Mouse (Mus musculus): Measurements from ENCODE around the gene Junb. TPM values are rescaled to one million over a fixed set of nuclear protein-coding genes. Genes with fewer than 3 reads are reported as not detected.

Junb gene
- total and polyA plus RNA-seq, 2 experiments = 12.3 to 29.5 TPM

DNA sequence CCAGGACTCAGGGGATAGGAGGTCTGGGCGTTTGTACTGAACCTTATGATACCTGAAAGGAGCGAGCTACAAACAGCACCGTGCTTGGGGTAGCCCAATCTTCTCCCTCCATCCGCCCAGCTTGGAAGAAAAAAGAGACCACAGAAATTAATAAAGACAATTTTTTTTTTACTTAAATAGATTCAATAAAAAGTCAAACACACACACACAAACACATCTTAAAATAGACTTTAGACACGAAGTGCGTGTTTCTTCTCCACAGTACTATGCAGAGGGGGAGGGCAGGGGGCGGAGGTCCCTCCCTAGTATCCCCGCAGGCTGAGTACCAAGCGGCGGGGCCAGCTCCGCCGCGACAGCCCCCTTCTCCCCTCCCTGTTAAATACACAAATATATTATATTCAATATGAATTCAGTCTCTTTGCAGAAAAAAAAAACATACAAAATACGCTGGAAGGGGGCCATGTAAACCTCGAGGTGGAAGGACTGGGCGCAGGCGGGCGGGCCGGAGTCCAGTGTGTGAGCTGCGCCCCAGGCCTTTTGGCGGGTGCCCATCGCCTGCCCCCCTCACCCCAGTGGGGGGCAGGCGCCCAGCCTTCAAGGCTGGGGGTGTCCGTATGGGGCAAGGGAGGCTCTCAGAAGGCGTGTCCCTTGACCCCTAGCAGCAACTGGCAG, 1.6 kb downstream of the Junb start:
- no peak for TF ChIP-seq CTCF (IDR thresholded peaks at IDR 0.05; ENCODE audit: low read depth, low read length)
- 0 out of 2 replicates have a peak, but pooled peaks have one; percentile 12 for TF ChIP-seq POLR2A (IDR thresholded peaks at IDR 0.05; ENCODE audit: extremely low read depth, insufficient read depth, low read length)
- Histone ChIP-seq H3K36me3 (ENCODE audit: control insufficient read depth, insufficient read depth, low read length) (no peaks in the 10 kb centered on the region; the same call in 1 of the 2 replicates), H3K4me1 (ENCODE audit: control insufficient read depth, insufficient read depth, low read length) (peaks cover 26% of the 10 kb centered on the region), H3K4me3 (ENCODE audit: insufficient read depth, low read depth, low read length) (peak overlapping the region; percentile 93), H3K27ac (replicated peaks; ENCODE audit: insufficient read depth, low read depth, low read length) (peak overlapping the region; percentile 83), H3K79me2 (ENCODE audit: control insufficient read depth, insufficient read depth, low read length) (peaks cover 10% of the 10 kb centered on the region; the same call in 1 of the 2 replicates), H3K9ac (ENCODE audit: low read depth, low read length) (peak overlapping the region; percentile 92), H3K27me3 (ENCODE audit: control insufficient read depth, insufficient read depth, low read length) (no peaks in the 10 kb centered on the region)
- no peak for DNase-seq (ENCODE audit: extremely low read depth, low read depth, low spot score)
- WGBS = under 1% methylated on average over 25 of the region's 25 CpGs

DNA sequence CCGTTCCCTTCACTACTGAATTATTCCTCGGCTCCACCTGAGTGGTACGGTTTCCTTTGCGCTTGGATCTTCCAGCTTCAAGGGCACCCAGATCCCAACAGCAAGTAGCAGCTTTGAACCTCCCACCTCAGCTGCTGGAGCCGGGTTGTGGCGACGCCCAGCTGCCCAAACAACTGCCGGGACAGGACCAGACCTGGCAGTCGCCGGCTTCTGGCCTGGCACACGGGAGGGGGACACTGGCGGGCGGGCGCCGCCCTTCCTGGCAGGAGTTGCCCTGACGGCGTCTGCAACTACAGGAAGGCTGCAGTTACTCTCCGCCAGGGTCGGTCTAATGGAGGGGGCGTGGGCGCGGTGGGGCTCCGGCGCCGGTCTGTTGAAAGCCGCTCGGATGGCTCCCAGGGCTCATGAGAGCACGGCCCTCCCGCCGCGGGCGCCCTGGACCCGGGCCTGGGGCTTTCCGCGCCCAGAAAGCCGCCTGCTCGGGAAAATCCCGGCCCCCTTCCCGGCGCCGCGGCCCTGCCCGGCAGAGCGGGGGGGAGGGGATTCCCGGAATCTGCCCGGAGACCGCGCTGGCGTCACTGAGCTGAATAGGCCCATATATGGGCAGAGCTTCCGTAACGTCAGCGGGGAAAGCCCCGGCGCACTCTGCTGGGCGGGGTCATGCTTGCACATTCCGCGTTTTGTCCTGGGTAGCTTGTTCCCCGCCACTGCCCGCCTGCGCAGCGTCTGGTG, 2.3 kb downstream of the Junb start:
- TF ChIP-seq CTCF (IDR thresholded peaks at IDR 0.05; ENCODE audit: low read depth, low read length) (no peak), POLR2A (IDR thresholded peaks at IDR 0.05; ENCODE audit: extremely low read depth, insufficient read depth, low read length) (peak; percentile 59; the same call in 1 of the 2 replicates)
- peaks cover 10% of the 10 kb centered on the region; the same call in 1 of the 2 replicates for H3K79me2 ChIP-seq (ENCODE audit: control insufficient read depth, insufficient read depth, low read length)
- peak; percentile 86 for DNase-seq (ENCODE audit: extremely low read depth, low read depth, low spot score)
- WGBS = under 1% methylated on average over 61 of the region's 61 CpGs
- no peaks in the 10 kb centered on the region for H3K27me3 ChIP-seq (ENCODE audit: control insufficient read depth, insufficient read depth, low read length)
- H3K36me3 ChIP-seq (ENCODE audit: control insufficient read depth, insufficient read depth, low read length) = peaks cover 3% of the 10 kb centered on the region
- H3K4me1 ChIP-seq (ENCODE audit: control insufficient read depth, insufficient read depth, low read length) = peaks cover 24% of the 10 kb centered on the region
- peak overlapping the region; percentile 92 for H3K9ac ChIP-seq (ENCODE audit: low read depth, low read length)
- peak overlapping the region; percentile 84 for H3K27ac ChIP-seq (replicated peaks; ENCODE audit: insufficient read depth, low read depth, low read length)
- H3K4me3 ChIP-seq (ENCODE audit: insufficient read depth, low read depth, low read length) = peak overlapping the region; percentile 93

DNA sequence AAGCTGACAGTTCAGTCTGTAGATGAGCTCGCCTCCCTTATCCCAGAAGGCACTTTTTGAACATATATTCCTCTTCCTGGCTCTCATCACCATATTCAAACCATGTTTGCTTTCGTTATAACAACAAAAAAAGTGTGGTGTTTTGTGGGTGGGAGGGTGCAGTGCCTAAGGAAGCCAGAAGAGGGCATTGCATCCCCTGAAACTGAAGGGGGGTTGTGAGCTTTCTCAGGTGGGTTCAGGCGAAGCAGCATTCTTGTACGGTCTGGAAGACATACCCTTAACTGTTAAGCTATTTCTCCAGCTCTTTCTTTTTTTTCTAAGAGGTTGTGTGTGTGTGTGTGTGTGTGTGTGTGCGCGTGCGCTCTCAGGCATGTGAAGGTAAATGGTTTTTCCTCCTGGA, 3.1 kb downstream of the Junb start:
- DNase-seq (ENCODE audit: extremely low read depth, low read depth, low spot score) = peak; percentile 39
- 26% methylated on average over 7 of the region's 7 CpGs for WGBS
- Histone ChIP-seq H3K9ac (ENCODE audit: low read depth, low read length) (peak overlapping the region; percentile 68), H3K27me3 (ENCODE audit: control insufficient read depth, insufficient read depth, low read length) (no peaks in the 10 kb centered on the region), H3K4me3 (ENCODE audit: insufficient read depth, low read depth, low read length) (no peak overlapping the region; the same call in 1 of the 2 replicates), H3K79me2 (ENCODE audit: control insufficient read depth, insufficient read depth, low read length) (peaks cover 10% of the 10 kb centered on the region; the same call in 1 of the 2 replicates), H3K27ac (replicated peaks; ENCODE audit: insufficient read depth, low read depth, low read length) (peak overlapping the region; percentile 84), H3K36me3 (ENCODE audit: control insufficient read depth, insufficient read depth, low read length) (peaks cover 3% of the 10 kb centered on the region), H3K4me1 (ENCODE audit: control insufficient read depth, insufficient read depth, low read length) (peaks cover 18% of the 10 kb centered on the region)
- peak; percentile 78 for TF ChIP-seq CTCF (IDR thresholded peaks at IDR 0.05; ENCODE audit: low read depth, low read length)
- no peak for TF ChIP-seq POLR2A (IDR thresholded peaks at IDR 0.05; ENCODE audit: extremely low read depth, insufficient read depth, low read length)

DNA sequence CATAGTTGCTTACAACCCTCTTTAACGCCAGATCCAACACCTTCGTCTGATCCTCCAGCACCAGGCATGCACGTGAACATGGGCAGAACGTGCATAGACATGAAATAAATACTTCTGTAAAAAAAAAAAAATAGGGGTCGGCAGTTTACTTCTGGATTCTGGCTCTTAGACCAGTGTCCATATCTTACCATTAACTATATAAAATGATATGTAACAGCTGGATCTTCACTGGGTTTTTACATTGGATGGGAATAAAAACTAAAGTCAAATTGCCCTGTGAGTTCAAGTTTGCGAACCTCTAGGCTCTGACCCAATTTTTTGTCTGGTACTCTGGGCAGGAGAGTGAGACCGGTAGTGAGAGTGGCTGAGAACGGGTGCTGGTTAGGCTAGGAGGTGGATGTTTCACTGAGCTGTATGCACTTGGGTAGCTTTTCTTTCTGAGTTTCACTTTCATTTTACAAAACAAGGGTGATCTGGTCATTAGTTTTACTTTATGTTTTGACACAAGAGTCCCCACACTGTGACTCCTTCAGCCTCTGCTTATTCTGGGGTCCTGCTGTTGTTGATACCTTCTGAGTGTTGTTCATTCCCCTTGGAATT, 3.9 kb downstream of the Junb start:
- H3K4me1 ChIP-seq (ENCODE audit: control insufficient read depth, insufficient read depth, low read length) = peaks cover 22% of the 10 kb centered on the region
- H3K9ac ChIP-seq (ENCODE audit: low read depth, low read length) = no peak overlapping the region
- 39% methylated on average over 8 of the region's 8 CpGs for WGBS
- no peak overlapping the region for H3K4me3 ChIP-seq (ENCODE audit: insufficient read depth, low read depth, low read length)
- H3K79me2 ChIP-seq (ENCODE audit: control insufficient read depth, insufficient read depth, low read length) = peaks cover 10% of the 10 kb centered on the region; the same call in 1 of the 2 replicates
- DNase-seq (ENCODE audit: extremely low read depth, low read depth, low spot score) = no peak
- H3K36me3 ChIP-seq (ENCODE audit: control insufficient read depth, insufficient read depth, low read length) = peaks cover 3% of the 10 kb centered on the region
- TF ChIP-seq CTCF (IDR thresholded peaks at IDR 0.05; ENCODE audit: low read depth, low read length) = no peak
- TF ChIP-seq POLR2A (IDR thresholded peaks at IDR 0.05; ENCODE audit: extremely low read depth, insufficient read depth, low read length) = no peak
- peak overlapping the region; percentile 61 for H3K27ac ChIP-seq (replicated peaks; ENCODE audit: insufficient read depth, low read depth, low read length)
- no peaks in the 10 kb centered on the region for H3K27me3 ChIP-seq (ENCODE audit: control insufficient read depth, insufficient read depth, low read length)

DNA sequence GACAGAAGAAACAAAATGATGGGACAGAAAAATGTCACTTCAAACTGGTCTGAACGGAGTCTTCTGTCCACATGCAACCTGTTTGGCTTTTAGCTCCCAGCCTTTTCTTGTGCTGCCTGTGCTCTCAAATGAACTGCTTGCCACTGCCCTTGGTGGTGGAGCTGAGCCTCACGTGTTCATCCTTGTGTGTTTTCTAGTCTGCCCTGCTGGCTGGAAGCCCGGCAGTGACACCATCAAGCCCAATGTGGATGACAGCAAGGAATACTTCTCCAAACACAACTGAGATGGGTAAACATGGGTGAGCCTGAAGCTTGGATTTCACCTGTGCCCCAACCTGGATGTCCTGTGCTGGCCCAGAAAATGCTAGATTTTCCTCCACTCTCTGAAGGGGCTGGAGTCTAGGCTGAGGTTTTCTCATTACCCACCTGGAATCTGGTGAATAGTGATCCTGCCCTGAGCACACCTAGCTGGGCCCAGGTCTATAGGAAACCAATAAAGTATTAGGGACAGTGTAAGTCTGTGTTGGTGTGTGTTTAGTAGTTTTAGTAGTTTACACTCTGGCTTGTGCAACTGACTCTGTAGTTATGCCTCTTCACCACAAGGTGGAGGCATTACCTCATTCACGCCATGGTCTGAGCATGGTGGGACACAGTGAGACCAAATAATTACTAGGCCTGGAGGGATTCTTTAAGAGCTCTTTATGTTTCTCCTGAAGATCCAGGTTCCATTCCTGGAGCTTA, 4.5 kb downstream of the Junb start:
- Histone ChIP-seq H3K27ac (replicated peaks; ENCODE audit: insufficient read depth, low read depth, low read length) (peak overlapping the region; percentile 61), H3K36me3 (ENCODE audit: control insufficient read depth, insufficient read depth, low read length) (peaks cover 3% of the 10 kb centered on the region), H3K79me2 (ENCODE audit: control insufficient read depth, insufficient read depth, low read length) (peaks cover 10% of the 10 kb centered on the region; the same call in 1 of the 2 replicates), H3K4me1 (ENCODE audit: control insufficient read depth, insufficient read depth, low read length) (peaks cover 22% of the 10 kb centered on the region), H3K4me3 (ENCODE audit: insufficient read depth, low read depth, low read length) (no peak overlapping the region), H3K27me3 (ENCODE audit: control insufficient read depth, insufficient read depth, low read length) (no peaks in the 10 kb centered on the region), H3K9ac (ENCODE audit: low read depth, low read length) (no peak overlapping the region)
- TF ChIP-seq CTCF (IDR thresholded peaks at IDR 0.05; ENCODE audit: low read depth, low read length) (peak; percentile 61; the same call in 1 of the 2 replicates), POLR2A (IDR thresholded peaks at IDR 0.05; ENCODE audit: extremely low read depth, insufficient read depth, low read length) (no peak)
- peak; percentile 96 for DNase-seq (ENCODE audit: extremely low read depth, low read depth, low spot score)
- WGBS = 26% methylated on average over 4 of the region's 4 CpGs

Measured in liver, adult 2 months (tissue).